Mouse (Mus musculus): ENCODE data around the gene Ldb1.

DNA sequence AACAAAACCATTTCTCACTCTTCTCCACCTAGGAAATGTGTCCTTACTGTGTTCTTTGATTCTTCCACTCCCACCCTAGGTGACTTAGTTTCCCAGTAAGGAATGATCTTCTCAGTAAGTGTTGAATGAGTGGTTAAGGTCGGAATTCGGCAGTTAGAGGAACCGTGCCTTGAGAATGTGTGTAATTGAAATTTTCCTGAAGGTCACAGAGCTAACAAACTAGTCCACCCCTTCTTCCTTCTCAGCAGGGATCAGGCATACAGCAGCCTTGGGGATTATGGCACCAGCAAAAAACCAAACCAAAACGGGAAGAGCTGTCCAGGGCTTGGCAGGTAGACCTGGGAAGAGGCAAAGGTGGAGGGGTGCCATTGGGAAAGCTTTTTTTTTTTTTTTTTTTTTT lies 4.1 kb upstream of the Ldb1 start:
- TF ChIP-seq CTCF (IDR thresholded peaks at IDR 0.05; ENCODE audit: control insufficient read depth, insufficient read depth, low read length): no peak
- TF ChIP-seq POLR2A (IDR thresholded peaks at IDR 0.05; ENCODE audit: borderline replicate concordance, control insufficient read depth, low read depth, low read length): no peak
